ENCODE assay signal across 18 mouse cellular contexts in the genomic region with DNA sequence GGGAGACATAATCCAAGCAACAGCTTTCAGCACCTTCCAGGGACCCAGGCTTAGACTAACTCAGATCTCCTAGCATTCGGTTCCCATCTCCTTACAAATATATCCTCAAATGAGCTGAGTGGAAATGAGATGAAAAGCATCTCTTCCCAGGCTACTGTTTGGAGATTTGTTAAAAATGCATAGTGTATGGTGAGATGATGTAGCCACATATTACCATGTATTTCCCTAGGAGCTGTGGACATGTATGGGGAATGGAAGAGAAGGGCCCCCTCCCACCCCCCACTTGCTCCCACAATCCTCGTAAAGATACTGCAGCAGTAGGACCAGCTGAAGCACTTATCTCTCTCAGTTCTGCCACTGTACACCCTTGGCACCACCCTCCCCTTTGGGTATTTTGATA. TPM values are rescaled to one million over a fixed set of nuclear protein-coding genes. Genes with fewer than 3 reads are reported as not detected.
DNase-seq lines count a peak whose midpoint lies in the region; ATAC-seq and TF ChIP-seq lines count a peak whose summit lies in the region.
"Had no signal": no experiment of that assay in that cellular context is flagged by ENCODE, and none has a peak within 500 bp of the region (broad histone marks: within the 10 kb centered on the region; RNA-seq: fewer than 3 reads in every experiment).

No protein-coding gene starts in this region.

- H3K4me3 ChIP-seq in midbrain, embryonic 10.5 days, result peak overlapping the region; percentile 88
- no peak overlapping the region for H3K4me3 ChIP-seq in midbrain, postnatal 0 days (ENCODE audit: low read depth, low read length)
- no peak overlapping the region for H3K4me3 ChIP-seq in hindbrain, embryonic 13.5 days
- H3K4me3 ChIP-seq in midbrain, embryonic 15.5 days, result peak overlapping the region; percentile 71
- H3K4me3 ChIP-seq: gastrocnemius, adult 2 months; intestine, embryonic 15.5 days had no signal

- H3K27ac ChIP-seq in midbrain, embryonic 10.5 days (replicated peaks), result peak overlapping the region; percentile 97
- H3K27ac ChIP-seq in midbrain, postnatal 0 days (ENCODE audit: low read depth, low read length), result no peak overlapping the region
- H3K27ac ChIP-seq in hindbrain, embryonic 13.5 days, result peak overlapping the region; percentile 67
- H3K27ac ChIP-seq in midbrain, embryonic 15.5 days, result peak overlapping the region; percentile 73
- H3K27ac ChIP-seq: gastrocnemius, adult 2 months; intestine, embryonic 15.5 days; kidney, postnatal 0 days had no signal

- DNase-seq in midbrain, embryonic 10.5 days (ENCODE audit: low spot score), result no peak
- DNase-seq in midbrain, postnatal 0 days (ENCODE audit: low spot score), result no peak
- no peak for DNase-seq in kidney, adult 11 months
- no peak for DNase-seq in thymus, postnatal 14 days
- no peak for DNase-seq in MN1 (ENCODE audit: low spot score)
- DNase-seq in layer of hippocampus, postnatal 10 days (ENCODE audit: low spot score in 2 of 2), result no peak
- DNase-seq: adrenal gland, postnatal 25 days; cerebellum, adult 9-10 months; gastrocnemius, adult 2 months; heart, adult 18-20 months; lung, adult 2 months; thymus, adult 2 months had no signal

- no peak overlapping the region for H3K4me2 ChIP-seq in midbrain, postnatal 0 days (ENCODE audit: low read depth, low read length, poor library complexity, severe bottlenecking)
- peak overlapping the region; percentile 92 for H3K4me2 ChIP-seq in hindbrain, embryonic 13.5 days
- H3K4me2 ChIP-seq in midbrain, embryonic 15.5 days, result peak overlapping the region; percentile 89
- H3K4me2 ChIP-seq: intestine, embryonic 15.5 days had no signal

- H3K36me3 ChIP-seq in midbrain, embryonic 10.5 days, result peaks cover 5% of the 10 kb centered on the region; the same call in 1 of the 2 replicates
- no peaks in the 10 kb centered on the region for H3K36me3 ChIP-seq in midbrain, postnatal 0 days (ENCODE audit: insufficient read depth, low read length)
- no peaks in the 10 kb centered on the region for H3K36me3 ChIP-seq in hindbrain, embryonic 13.5 days
- no peaks in the 10 kb centered on the region for H3K36me3 ChIP-seq in midbrain, embryonic 15.5 days (replicated peaks)
- H3K36me3 ChIP-seq: intestine, embryonic 15.5 days had no signal

- peaks cover 94% of the 10 kb centered on the region for H3K4me1 ChIP-seq in midbrain, embryonic 10.5 days
- H3K4me1 ChIP-seq in midbrain, postnatal 0 days (ENCODE audit: insufficient read depth, low read length), result peaks cover under 1% of the 10 kb centered on the region; the same call in 1 of the 2 replicates
- H3K4me1 ChIP-seq in hindbrain, embryonic 13.5 days (replicated peaks), result peaks cover 71% of the 10 kb centered on the region
- peaks cover 70% of the 10 kb centered on the region for H3K4me1 ChIP-seq in midbrain, embryonic 15.5 days

- H3K9me3 ChIP-seq in midbrain, embryonic 10.5 days (replicated peaks), result no peaks in the 10 kb centered on the region
- no peaks in the 10 kb centered on the region for H3K9me3 ChIP-seq in midbrain, postnatal 0 days (ENCODE audit: low read length)
- H3K9me3 ChIP-seq in hindbrain, embryonic 13.5 days, result no peaks in the 10 kb centered on the region
- no peaks in the 10 kb centered on the region for H3K9me3 ChIP-seq in midbrain, embryonic 15.5 days
- H3K9me3 ChIP-seq: intestine, embryonic 15.5 days had no signal

- TF ChIP-seq CTCF in midbrain, postnatal 0 days (IDR thresholded peaks at IDR 0.05), result no peak

- WGBS in midbrain, embryonic 10.5 days, result 6% methylated on average over 2 of the region's 2 CpGs
- WGBS in midbrain, postnatal 0 days, result 9% methylated on average over 2 of the region's 2 CpGs
- 4% methylated on average over 2 of the region's 2 CpGs for WGBS in hindbrain, embryonic 13.5 days
- WGBS in midbrain, embryonic 15.5 days, result 3% methylated on average over 2 of the region's 2 CpGs

- H3K9ac ChIP-seq in midbrain, postnatal 0 days (replicated peaks; ENCODE audit: low read length, poor library complexity, severe bottlenecking), result no peak overlapping the region
- 0 out of 2 replicates have a peak overlapping the region, but pooled peaks have one; percentile 39 for H3K9ac ChIP-seq in hindbrain, embryonic 13.5 days
- H3K9ac ChIP-seq in midbrain, embryonic 15.5 days, result no peak overlapping the region; the same call in 1 of the 2 replicates
- H3K9ac ChIP-seq: intestine, embryonic 15.5 days had no signal

- H3K27me3 ChIP-seq in midbrain, embryonic 10.5 days (ENCODE audit: low read depth, poor library complexity, severe bottlenecking), result peaks cover 96% of the 10 kb centered on the region
- H3K27me3 ChIP-seq in midbrain, postnatal 0 days (ENCODE audit: insufficient read depth, low read length), result no peaks in the 10 kb centered on the region
- peaks cover 31% of the 10 kb centered on the region for H3K27me3 ChIP-seq in hindbrain, embryonic 13.5 days
- no peaks in the 10 kb centered on the region for H3K27me3 ChIP-seq in midbrain, embryonic 15.5 days (replicated peaks)
- H3K27me3 ChIP-seq: CH12.LX had no signal

- ATAC-seq in midbrain, postnatal 0 days (ENCODE audit: low FRiP score), result no peak
- no peak for ATAC-seq in hindbrain, embryonic 13.5 days (ENCODE audit: low FRiP score)
- ATAC-seq in midbrain, embryonic 15.5 days (replicated peaks), result no peak
- ATAC-seq: intestine, embryonic 15.5 days had no signal

RNA-seq across cellular contexts. Expression of a gene that starts 3.1 kb away (rescaled TPM):
- 29.4 and 48.2 TPM in 2 replicates for polyA plus RNA-seq in midbrain, embryonic 10.5 days (2016; fragmentation: Nextera tagmentation; extraction: Ambion mirVana)
- 9.2 and 16.3 TPM in 2 replicates for total RNA-seq in midbrain, postnatal 0 days (2014; rRNA removed)
- 2.5 and 2.8 TPM in 2 replicates for polyA plus RNA-seq in midbrain, postnatal 0 days (2015; fragmentation: Nextera tagmentation; extraction: Ambion mirVana)
- 15.1 and 15.7 TPM in 2 replicates for polyA plus RNA-seq in hindbrain, embryonic 13.5 days (2015; fragmentation: Nextera tagmentation; extraction: Ambion mirVana)
- 12.6 and 15.6 TPM in 2 replicates for polyA plus RNA-seq in midbrain, embryonic 15.5 days (2015; fragmentation: Nextera tagmentation; extraction: Ambion mirVana)
- total RNA-seq in layer of hippocampus, postnatal 10 days (2021), result 10 to 100 TPM; 11.2 to 11.5 TPM
- total RNA-seq: CH12.LX; gastrocnemius, adult 2 months; heart, adult 18-20 months; liver, adult 2 months had no signal
- polyA plus RNA-seq: liver, adult 2 months had no signal

RNA-seq across cellular contexts. Expression of a gene that starts 31.3 kb away (rescaled TPM):
- 0.23 and 0.27 TPM in 2 replicates for polyA plus RNA-seq in midbrain, embryonic 10.5 days (2016; fragmentation: Nextera tagmentation; extraction: Ambion mirVana)
- total RNA-seq in midbrain, postnatal 0 days (2014; rRNA removed), result not detected in 2 replicates
- 0.09 and 0.18 TPM in 2 replicates for polyA plus RNA-seq in midbrain, postnatal 0 days (2015; fragmentation: Nextera tagmentation; extraction: Ambion mirVana)
- polyA plus RNA-seq in hindbrain, embryonic 13.5 days (2015; fragmentation: Nextera tagmentation; extraction: Ambion mirVana), result not detected in 2 replicates
- not detected in 2 replicates for polyA plus RNA-seq in midbrain, embryonic 15.5 days (2015; fragmentation: Nextera tagmentation; extraction: Ambion mirVana)
- not detected for total RNA-seq in layer of hippocampus, postnatal 10 days (2021)
- total RNA-seq: adrenal gland, postnatal 25 days; CH12.LX; gastrocnemius, adult 2 months had no signal

Comparison
In these comparisons a context has a peak if more than half of its experiments do, and no peak if none do; other contexts are left out.
1. H3K4me3 ChIP-seq: peak in midbrain, embryonic 10.5 days (single experiment) and midbrain, embryonic 15.5 days (single experiment); none in midbrain, postnatal 0 days (single experiment) and hindbrain, embryonic 13.5 days (single experiment).